Mouse (Mus musculus) heart, adult 9 months (tissue): ENCODE results near the gene Vsig4.
"Not testable (repeated sequence)": the region's sequence is repeated elsewhere in the genome, so short reads cannot be mapped to it uniquely, and the experiment has no call there.

Source experiments
- DNase-seq, 2 experiments: peaks; one replicate each; pipeline ENCODE4 v3.0.0; 2022; ENCODE audit warnings: low spot score in 2 of 2

The Vsig4 gene

GRCm38 (mm10) chrX:96293338-96293737 is at the start of gene Vsig4:
TSS of gene Vsig4 (minus strand) at chrX:96293438.
- no peak for DNase-seq

GRCm38 (mm10) chrX:96339108-96339507 is 45.9 kb upstream of the Vsig4 start:
- no peak for DNase-seq

GRCm38 (mm10) chrX:96329764-96330163 is 36.5 kb upstream of the Vsig4 start:
- DNase-seq: peak in 1 of 2 experiments; percentile 21

- peak in 1 of 2 experiments; percentile 0 for DNase-seq
These were observed 36.7 kb downstream of the Vsig4 start for GRCm38 (mm10) chrX:96256509-96256908.

- peak; percentile 27 to 57 for DNase-seq
These were observed 53.6 kb downstream of the Vsig4 start for GRCm38 (mm10) chrX:96239644-96240043.

GRCm38 (mm10) chrX:96239037-96239436 is 54.2 kb downstream of the Vsig4 start:
- DNase-seq: no peak

- DNase-seq: no peak
These were observed 57.5 kb downstream of the Vsig4 start for GRCm38 (mm10) chrX:96235775-96236174.

- peak in 1 of 2 experiments; percentile 9 for DNase-seq
These were observed 66.2 kb downstream of the Vsig4 start for GRCm38 (mm10) chrX:96227030-96227429.

- DNase-seq: peak in 1 of 2 experiments; percentile 0
These were observed 67.8 kb downstream of the Vsig4 start for GRCm38 (mm10) chrX:96225474-96225873.

GRCm38 (mm10) chrX:96224210-96224609 is 69.0 kb downstream of the Vsig4 start:
- DNase-seq: no peak

GRCm38 (mm10) chrX:96218088-96218487 is 75.2 kb downstream of the Vsig4 start:
- no peak for DNase-seq

- no peak for DNase-seq
These were observed 86.4 kb downstream of the Vsig4 start for GRCm38 (mm10) chrX:96206872-96207271.

- DNase-seq: not testable (repeated sequence)
These were observed 88.1 kb downstream of the Vsig4 start for GRCm38 (mm10) chrX:96205143-96205542.
